Mouse (Mus musculus) testis, adult 2 months (tissue): ENCODE measurements around the gene Cfap97d1. TPM values are rescaled to one million over a fixed set of nuclear protein-coding genes. Genes with fewer than 3 reads are reported as not detected.
A peak's percentile ranks its signal among the peaks of the same experiment; 100 is the strongest.

Experiments
- H3K27ac ChIP-seq: fragments of 200-500 bp; 2 replicates; pipeline ENCODE4 v1.5.1; 2012; ENCODE audit warnings: low read depth, low read length; ENCODE audit not compliant: control insufficient read depth, insufficient read depth
- H3K27me3 ChIP-seq: fragments of 200-500 bp; 2 replicates; pipeline ENCODE4 v1.6.1; 2012; ENCODE audit warnings: mild to moderate bottlenecking, low read length, moderate library complexity; ENCODE audit not compliant: control insufficient read depth, insufficient read depth
- H3K36me3 ChIP-seq: fragments of 200-500 bp; 2 replicates; pipeline ENCODE4 v1.6.1; 2012; ENCODE audit warnings: mild to moderate bottlenecking, low read length; ENCODE audit not compliant: control insufficient read depth, insufficient read depth
- H3K4me1 ChIP-seq: fragments of 200-500 bp; 2 replicates; pipeline ENCODE4 v1.6.1; 2012; ENCODE audit warnings: low read length; ENCODE audit not compliant: control insufficient read depth, insufficient read depth
- H3K4me3 ChIP-seq: fragments of 200-500 bp; 2 replicates; pipeline ENCODE4 v1.5.1; 2012; ENCODE audit warnings: low read depth, mild to moderate bottlenecking, low read length, moderate library complexity, mixed read lengths; ENCODE audit not compliant: control insufficient read depth
- CTCF ChIP-seq: fragments of 200-500 bp; IDR thresholded peaks from 2 replicates; pipeline ENCODE4 v1.5.1; 2012; ENCODE audit warnings: low read depth, mild to moderate bottlenecking, inconsistent platforms, low read length, moderate library complexity; ENCODE audit not compliant: control insufficient read depth, insufficient read depth, insufficient replicate concordance
- POLR2A ChIP-seq: fragments of 200-500 bp; IDR thresholded peaks from 2 replicates; pipeline ENCODE4 v1.6.1; 2012; ENCODE audit warnings: low read depth, mild to moderate bottlenecking, inconsistent platforms, low read length, moderate library complexity; ENCODE audit not compliant: control insufficient read depth
- polyA plus RNA-seq: library from polyadenylated mRNA; depleted of rRNA; stranded (reverse); fragments of >200 nt; gene quantifications from 2 replicates; pipeline ENCODE4 v1.2.3, GENCODE M21; 2012; rRNA removed

Gene Cfap97d1
- 72.2 and 94.1 TPM in 2 replicates for polyA plus RNA-seq

DNA sequence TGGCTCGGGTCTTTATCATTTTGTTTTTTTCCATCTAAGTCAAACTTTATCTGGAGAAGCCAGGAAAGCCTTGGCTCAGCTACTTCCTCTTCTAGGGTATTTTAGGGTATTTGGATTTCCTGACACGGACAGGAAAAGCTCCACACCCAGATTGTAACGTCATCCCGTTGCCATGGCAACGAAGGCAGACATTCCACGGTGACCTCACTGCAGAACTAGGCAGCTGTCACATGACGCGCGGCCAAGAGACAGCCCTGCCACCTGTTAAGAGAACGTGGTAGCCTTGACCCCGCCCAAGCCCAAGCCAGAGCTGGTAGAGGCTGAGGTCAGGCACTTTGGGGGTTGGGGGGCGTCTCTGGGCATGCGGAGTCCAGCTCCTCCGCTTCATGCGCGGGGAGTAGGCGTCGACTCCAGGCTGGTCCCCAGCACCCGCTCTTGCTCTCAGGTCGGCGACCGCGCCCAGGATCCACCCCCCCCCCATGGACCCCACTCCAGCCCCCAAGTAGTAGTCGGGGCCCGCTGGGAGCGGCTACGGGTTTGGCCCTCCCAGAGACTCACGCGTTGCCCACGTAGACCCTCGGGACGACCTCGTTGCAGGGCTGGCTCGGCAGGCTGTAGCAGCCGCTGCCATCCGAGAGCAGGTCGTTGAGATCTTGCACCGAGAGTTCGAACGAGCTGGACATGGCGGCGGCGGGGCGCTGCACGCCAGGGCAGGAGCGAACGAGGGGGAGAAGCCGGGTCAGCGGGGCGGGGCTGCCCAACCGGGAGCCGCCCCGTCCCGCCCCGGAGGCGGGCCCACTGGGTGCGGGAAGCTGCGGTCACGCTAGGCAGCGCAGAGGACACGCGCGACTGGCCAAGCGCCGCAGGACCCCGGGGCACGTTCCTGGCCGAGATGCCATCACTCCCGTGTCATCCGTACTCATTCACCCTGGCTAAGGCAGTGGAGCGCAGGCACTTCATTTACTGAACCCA, at the start of gene Cfap97d1:
Cfap97d1 (plus strand) TSS at position 226 of the 972 bp plus-strand sequence.
- TF ChIP-seq POLR2A (peak; percentile 66), CTCF (no peak)
- Histone ChIP-seq H3K27ac (peak within 1 kb of the TSS; percentile 82), H3K27me3 (no peaks in the 10 kb centered on the region), H3K4me1 (peaks cover 12% of the 10 kb centered on the region), H3K36me3 (no peaks in the 10 kb centered on the region), H3K4me3 (peak within 1 kb of the TSS; percentile 96)

DNA sequence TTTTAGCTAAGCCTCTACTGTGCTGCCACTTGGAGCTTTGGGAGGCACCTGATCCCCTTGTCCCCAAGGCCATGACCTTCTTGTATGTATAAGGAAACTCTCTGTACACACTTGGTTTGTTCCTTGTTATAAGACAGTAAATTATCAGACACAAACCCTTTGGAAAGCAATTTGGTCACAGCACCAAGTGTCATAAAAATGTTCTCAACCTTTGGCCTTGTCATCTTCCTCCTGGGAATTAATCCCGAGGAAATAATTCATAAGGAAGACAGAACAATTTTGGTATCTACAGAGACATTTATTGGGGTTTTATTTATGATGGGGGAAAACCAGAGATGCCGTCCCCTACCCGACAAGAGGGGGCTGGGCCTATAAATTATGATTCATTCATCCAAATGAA, 48.3 kb upstream of the Cfap97d1 start:
- Histone ChIP-seq H3K27ac (no peak overlapping the region), H3K27me3 (no peaks in the 10 kb centered on the region; the same call in 1 of the 2 replicates), H3K4me3 (no peak overlapping the region), H3K4me1 (peaks cover 9% of the 10 kb centered on the region), H3K36me3 (no peaks in the 10 kb centered on the region)
- TF ChIP-seq POLR2A: no peak
- no peak for TF ChIP-seq CTCF

DNA sequence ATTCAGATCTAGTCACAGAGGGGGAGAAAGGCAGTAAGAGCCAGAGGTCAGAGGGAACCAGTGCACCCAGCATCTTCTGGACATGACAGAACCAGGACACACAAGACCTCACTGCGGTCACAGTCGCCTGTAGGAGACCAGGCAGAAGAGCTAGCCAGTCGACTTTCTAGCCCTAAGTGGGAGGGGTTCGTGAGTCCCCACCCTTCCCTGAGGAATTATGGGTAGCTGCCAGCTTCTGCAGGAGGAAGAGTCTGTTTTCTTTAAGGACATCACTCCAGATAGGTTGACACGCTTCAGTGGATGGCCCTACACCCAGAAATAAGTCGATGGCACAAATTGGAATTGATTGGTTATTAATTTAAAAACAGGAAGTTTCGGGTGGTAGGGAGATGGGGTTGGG, 47.7 kb upstream of the Cfap97d1 start:
- TF ChIP-seq CTCF: no peak
- TF ChIP-seq POLR2A: no peak
- no peaks in the 10 kb centered on the region; the same call in 1 of the 2 replicates for H3K27me3 ChIP-seq
- peaks cover 9% of the 10 kb centered on the region for H3K4me1 ChIP-seq
- no peak overlapping the region for H3K27ac ChIP-seq
- H3K4me3 ChIP-seq: no peak overlapping the region
- no peaks in the 10 kb centered on the region for H3K36me3 ChIP-seq

DNA sequence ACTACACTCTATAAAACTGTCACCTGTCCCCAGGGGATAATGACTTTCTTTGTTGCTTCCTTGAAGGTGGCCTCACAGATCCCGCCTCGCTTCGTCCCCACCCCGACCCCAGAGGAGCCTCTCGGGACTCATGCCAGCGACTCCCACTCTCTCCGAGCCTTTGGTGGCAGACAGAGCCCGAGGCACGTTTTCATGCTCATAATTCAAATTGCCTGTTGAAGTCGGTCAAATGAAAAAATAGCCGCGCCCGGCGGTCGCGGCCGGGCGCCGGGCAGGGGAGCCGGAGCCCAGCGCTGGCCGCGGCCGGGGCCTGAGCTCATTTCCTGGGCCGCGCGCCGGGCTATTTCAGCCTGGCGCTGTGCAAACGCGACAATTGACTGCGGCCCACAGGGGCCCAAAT, 47.0 kb upstream of the Cfap97d1 start:
- no peak for TF ChIP-seq CTCF
- no peak for TF ChIP-seq POLR2A
- no peaks in the 10 kb centered on the region; the same call in 1 of the 2 replicates for H3K27me3 ChIP-seq
- peak overlapping the region; percentile 58 for H3K4me3 ChIP-seq
- no peak overlapping the region for H3K27ac ChIP-seq
- peaks cover 9% of the 10 kb centered on the region for H3K4me1 ChIP-seq
- no peaks in the 10 kb centered on the region for H3K36me3 ChIP-seq

DNA sequence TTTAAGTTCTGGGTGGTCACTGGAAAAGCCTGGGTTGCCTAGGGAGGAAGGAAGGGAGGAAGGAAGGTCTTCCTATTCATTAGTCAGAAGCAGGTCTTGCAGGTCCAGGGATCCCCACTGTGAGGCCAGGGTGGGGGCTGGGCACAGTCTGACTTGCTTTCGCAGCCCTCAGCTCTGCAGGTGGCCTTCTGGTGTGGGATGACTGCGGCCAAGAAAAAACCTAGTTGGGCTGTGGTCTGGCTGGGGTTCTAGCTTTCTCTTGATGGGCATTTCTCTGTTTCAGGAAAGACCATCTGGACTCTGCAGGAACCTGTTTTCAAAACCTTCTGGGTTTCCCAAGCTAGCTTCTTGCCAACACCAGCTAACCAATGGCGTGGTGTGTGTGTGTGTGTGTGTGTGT, 41.0 kb upstream of the Cfap97d1 start:
- no peak overlapping the region for H3K27ac ChIP-seq
- no peaks in the 10 kb centered on the region for H3K4me1 ChIP-seq
- H3K36me3 ChIP-seq: no peaks in the 10 kb centered on the region
- TF ChIP-seq POLR2A (no peak), CTCF (no peak)
- H3K27me3 ChIP-seq: no peaks in the 10 kb centered on the region
- H3K4me3 ChIP-seq: no peak overlapping the region

DNA sequence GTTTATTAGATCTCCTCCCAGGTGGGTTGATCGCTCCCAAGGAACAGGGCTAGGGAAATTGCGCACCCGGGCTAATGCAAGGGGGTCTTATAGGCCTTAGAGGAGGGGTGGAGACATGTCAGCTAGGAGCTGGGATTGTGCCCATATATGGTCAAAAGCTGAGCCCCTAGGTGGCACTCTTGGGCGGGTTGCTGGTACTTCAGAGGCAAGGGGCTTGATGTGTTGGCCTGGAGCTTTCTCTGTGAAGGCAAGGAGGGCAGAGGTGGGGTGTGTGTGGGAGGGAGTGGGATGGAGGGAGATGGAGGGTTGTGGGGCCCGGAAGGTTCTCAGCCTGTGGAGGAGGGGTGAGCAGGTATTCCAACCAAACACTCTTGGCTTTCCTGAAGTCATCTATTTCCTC, 37.6 kb upstream of the Cfap97d1 start:
- no peaks in the 10 kb centered on the region for H3K36me3 ChIP-seq
- H3K4me3 ChIP-seq: no peak overlapping the region
- H3K27me3 ChIP-seq: no peaks in the 10 kb centered on the region
- H3K4me1 ChIP-seq: peaks cover 4% of the 10 kb centered on the region
- no peak overlapping the region for H3K27ac ChIP-seq
- no peak for TF ChIP-seq CTCF
- no peak for TF ChIP-seq POLR2A

DNA sequence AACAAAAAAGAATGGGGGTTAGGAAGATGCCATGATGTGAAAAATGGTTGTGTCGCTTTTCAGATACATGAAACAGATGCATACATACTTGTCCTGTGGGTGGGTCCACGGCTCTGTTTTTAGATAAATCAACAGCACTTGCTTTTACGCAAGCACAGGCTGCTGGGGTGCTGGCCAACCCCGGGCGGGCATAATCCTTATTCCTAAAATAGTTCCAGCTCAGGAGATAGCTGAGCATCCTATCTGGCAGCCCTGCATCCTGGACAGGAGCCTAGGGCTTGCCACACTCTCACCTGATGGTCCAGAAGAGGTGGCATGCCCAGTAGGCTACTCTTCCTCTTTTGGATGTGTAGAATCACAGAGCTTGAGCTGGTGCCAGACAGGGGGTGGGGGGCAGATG, 34.1 kb upstream of the Cfap97d1 start:
- no peaks in the 10 kb centered on the region for H3K27me3 ChIP-seq
- TF ChIP-seq CTCF (no peak), POLR2A (no peak)
- H3K4me1 ChIP-seq: peaks cover 13% of the 10 kb centered on the region
- H3K36me3 ChIP-seq: no peaks in the 10 kb centered on the region
- H3K27ac ChIP-seq: no peak overlapping the region
- no peak overlapping the region for H3K4me3 ChIP-seq
